Mouse (Mus musculus): ENCODE data around the gene Fmnl2.

The Fmnl2 gene

DNA sequence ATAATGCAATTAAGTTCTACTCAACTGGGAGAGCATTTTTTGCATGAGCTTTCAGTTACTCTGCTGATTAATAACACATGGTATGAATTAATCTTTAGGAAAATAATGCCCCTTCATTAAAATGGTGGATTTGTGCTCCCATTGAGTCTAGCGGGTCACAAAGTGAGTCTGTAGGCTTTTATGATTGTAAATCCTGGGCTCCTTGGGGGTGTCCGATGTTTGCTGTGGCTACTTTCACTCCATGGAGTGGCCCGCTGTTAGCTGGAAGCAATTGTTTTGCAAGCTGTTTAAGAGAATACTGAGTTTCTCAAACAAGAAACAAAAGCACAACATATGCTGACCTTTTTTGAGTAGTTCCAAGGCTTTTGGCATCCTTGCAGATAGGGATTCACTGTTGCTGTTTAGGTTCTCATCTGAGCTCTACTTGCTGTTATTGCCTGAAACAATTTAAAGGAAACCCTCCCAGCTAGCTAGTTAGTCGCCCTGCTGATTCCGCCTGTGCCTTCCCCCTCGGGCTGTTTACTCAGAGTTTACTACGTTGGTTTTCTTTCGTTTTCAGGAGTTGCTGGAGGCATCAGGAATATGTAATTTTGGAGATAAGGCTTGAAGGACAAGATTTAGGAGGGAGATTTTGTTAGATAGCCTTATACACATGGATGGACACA is 2.6 kb downstream of the Fmnl2 start:
- in situ Hi-C loops (cut with MboI; ENCODE audit: low pct_unique_long_range_greater_than_20kb in 1 of 2, low sequenced_read_pairs in 2 of 2, unreplicated experiment in 1 of 2), result no loop called here

DNA sequence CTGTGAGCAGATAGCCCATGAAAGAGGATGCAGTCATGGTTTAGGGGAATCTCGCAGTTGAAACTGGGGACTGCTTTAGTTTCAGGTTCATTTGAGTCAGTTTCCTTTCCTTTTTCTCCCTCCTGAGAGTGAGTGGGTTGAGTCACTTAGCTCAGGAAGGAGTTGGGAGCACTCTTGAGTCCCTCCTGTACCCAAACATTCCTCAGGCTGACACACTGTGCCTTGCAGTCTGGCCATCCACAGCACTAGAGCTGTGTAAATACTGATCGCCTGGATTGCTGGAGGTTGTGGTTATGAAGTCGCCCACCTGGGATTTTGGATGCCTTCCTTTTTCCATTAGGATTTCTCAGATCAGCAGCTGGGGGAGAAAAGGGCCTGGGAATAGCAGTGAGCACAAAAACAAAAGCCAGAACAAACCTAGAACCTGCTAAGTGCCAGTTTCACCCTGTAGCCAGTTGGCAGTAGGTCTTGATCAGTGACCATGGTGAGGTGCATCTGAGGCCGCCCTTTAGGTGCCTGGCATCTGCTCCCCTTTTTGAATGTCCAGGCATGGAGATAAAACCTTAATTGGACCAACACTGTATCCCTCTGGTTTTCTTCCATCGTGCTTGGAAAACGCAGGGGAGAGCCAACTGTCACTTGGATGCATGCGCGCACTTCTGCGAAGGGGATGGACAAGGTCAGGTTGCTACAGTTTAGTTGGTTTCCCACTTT is 4.5 kb downstream of the Fmnl2 start:
- in situ Hi-C loops (cut with MboI; ENCODE audit: low pct_unique_long_range_greater_than_20kb in 1 of 2, low sequenced_read_pairs in 2 of 2, unreplicated experiment in 1 of 2), result no loop called here

DNA sequence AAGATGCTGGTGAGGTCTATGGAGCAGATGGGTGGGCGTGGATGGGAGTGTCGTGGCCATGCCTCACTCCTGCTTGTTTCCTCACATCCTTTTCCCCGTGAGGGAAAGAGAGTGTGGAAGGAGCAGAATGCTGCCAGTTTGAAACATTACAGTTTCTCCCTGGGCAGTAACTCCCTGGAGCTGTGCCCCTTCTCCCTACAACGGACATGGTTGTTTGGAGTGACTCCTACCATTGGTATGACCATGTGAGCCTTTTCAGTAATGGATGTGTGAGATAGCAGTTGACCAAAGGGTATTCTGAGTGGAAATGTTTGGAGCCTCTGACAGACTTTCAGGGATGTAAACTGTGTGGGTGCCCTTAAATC is 5.1 kb downstream of the Fmnl2 start:
- in situ Hi-C loops (cut with MboI; ENCODE audit: low pct_unique_long_range_greater_than_20kb in 1 of 2, low sequenced_read_pairs in 2 of 2, unreplicated experiment in 1 of 2), result no loop called here

DNA sequence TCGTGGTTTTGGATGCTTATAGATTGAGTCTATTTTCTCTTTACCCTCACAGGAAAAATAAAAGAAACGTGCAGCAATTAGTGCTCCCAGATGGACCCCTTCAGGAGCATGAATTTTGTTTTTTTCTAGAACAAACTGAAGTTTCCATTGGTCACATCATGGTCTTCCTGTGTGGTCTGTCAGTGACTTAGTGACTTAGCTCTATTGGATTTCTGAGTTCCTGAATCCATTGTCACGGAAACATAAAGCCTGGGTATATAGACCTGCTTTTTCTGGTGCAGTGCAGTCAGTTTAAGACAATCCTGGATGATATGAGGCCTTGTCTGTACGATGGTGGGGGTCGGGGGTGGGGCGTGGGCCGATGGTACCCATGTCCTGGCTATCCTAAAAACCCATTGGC is 7.0 kb downstream of the Fmnl2 start:
- in situ Hi-C loops (cut with MboI; ENCODE audit: low pct_unique_long_range_greater_than_20kb in 1 of 2, low sequenced_read_pairs in 2 of 2, unreplicated experiment in 1 of 2), result no loop called here

DNA sequence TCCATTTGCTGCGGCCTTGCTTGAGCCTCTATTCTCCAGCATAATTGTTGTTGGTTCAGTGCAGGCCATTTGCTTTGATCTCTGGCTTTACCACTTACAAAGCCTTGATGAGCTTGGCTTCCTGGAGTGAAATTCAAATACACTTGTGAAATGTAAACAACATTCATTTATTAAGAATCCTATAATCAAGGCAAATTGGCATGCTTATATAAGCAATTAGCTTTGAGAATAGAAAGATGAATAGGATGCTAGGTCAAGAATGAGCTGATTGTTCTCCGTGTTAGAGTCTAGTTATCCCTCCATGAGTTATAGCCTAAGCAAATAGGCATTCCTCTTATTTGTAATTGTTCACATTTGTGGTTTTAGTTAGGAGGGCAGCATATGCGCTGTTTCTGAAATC is 8.5 kb downstream of the Fmnl2 start:
- in situ Hi-C loops (cut with MboI; ENCODE audit: low pct_unique_long_range_greater_than_20kb in 1 of 2, low sequenced_read_pairs in 2 of 2, unreplicated experiment in 1 of 2), result no loop called here

DNA sequence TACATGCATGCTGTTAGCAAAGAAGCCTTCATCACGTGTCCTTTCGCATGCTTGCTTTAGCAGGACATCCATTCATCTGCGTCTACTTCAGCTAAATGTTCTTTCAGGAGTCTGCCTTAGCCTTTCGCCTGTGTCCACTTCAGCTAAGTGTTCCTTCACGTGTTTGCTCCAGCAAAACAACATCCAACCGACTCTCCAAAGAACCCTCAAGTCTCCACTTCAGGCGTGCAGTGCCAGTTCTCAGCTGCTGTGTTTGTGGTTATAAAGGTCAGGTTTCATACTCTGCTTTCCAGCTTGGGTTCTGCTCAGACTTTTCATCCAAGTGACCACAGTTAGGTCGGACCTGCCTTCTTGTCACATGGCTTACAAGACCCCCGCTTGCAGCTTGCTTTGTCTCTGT is 10.1 kb downstream of the Fmnl2 start:
- in situ Hi-C loops (cut with MboI; ENCODE audit: low pct_unique_long_range_greater_than_20kb in 1 of 2, low sequenced_read_pairs in 2 of 2, unreplicated experiment in 1 of 2), result no loop called here

DNA sequence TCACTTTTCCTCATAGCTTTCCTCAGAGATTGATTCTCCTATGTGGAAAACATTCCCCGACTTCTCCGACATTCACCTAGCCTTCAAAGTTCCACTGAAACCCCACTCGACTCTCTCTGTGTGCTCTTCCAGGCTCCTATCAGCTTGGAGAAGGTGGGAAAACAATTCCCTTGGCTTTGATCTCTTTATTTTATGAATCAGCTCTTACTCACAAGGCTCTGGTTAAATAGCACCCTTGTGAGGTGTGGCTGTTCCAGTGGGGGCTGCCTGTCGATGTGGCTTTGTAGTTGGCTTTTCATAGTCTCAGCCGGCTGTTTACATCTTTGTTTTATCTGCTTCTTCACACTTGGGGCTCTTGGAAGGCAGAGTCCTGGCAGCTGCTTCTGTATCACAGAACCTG is 10.5 kb downstream of the Fmnl2 start:
- in situ Hi-C loops (cut with MboI; ENCODE audit: low pct_unique_long_range_greater_than_20kb in 1 of 2, low sequenced_read_pairs in 2 of 2, unreplicated experiment in 1 of 2), result no loop called here

DNA sequence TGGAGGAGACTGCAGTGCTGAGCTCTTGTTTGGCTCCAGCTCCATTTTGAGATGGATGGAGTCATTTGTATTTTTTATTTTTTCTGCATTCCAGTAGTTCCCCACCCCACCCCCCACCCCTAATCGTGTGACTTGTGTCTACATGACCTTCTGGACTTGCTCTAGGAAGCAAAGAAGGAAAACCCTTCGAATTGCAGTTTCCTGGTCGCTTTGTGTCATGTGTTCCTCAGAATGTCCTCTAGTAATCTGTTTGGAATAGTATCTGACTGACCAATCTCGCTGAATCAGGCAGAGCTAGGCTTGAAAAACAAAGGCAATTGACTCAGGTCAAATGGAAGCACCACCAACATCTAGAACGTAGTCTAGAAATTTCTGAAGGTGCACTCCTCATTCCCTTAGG is 15.0 kb downstream of the Fmnl2 start:
- in situ Hi-C loops (cut with MboI; ENCODE audit: low pct_unique_long_range_greater_than_20kb in 1 of 2, low sequenced_read_pairs in 2 of 2, unreplicated experiment in 1 of 2), result no loop called here

DNA sequence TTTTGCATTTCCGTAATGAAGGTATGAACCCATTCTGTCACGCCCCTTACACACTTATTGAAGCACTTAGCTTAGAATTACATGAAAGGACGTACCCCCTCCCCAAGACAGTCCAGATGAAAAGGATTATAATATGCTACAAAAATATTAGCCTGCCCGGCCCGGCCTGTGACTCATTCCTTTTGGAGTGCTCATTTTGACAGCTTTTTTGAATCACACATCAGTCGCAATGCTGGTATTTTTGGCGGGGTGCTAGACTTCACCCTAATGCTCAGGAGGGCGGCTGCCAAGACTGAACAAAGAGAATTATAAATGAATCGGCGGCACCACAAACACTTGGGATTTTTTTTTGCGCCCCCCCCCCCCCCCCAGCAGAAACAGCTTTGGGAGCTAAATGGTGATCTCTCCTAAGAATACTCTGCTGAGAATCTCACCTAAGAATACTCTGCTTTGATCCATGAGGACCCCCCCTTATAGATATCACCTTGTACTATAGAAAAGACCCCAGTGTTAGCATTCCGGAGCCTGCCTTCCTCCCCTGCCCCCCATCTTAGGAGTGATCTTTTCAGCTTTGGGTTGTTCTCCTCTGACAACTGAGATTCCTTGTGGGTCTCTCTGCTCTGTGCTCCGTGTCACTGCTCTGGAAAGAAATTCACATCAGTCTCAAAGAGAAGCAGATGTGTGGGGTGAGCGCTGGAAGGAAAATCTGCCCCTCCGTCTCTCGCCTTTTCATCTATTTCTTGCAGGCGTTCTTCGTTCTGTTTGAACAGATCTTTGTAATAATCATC is 15.8 kb downstream of the Fmnl2 start:
- in situ Hi-C loops (cut with MboI; ENCODE audit: low pct_unique_long_range_greater_than_20kb in 1 of 2, low sequenced_read_pairs in 2 of 2, unreplicated experiment in 1 of 2), result no loop called here

DNA sequence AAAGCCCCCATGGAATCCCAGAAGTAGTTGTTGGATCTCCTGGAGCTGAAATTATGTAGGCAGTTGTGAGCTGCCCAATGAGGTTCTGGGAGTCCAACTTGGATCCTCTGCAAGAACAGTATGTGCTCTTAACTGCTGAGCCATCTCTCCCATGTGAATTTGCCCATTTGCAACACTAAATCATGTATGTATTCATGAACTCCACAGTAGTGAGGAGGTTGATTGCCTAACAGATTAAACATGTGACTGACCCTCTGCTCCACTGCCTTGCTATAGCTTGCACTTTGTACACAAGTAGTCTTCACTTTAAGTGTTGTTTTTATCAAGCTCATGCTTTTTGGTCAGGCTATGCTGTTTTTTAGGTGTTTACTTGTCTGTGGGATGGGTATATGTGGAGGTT is 17.1 kb downstream of the Fmnl2 start:
- in situ Hi-C loops (cut with MboI; ENCODE audit: low pct_unique_long_range_greater_than_20kb in 1 of 2, low sequenced_read_pairs in 2 of 2, unreplicated experiment in 1 of 2), result no loop called here

DNA sequence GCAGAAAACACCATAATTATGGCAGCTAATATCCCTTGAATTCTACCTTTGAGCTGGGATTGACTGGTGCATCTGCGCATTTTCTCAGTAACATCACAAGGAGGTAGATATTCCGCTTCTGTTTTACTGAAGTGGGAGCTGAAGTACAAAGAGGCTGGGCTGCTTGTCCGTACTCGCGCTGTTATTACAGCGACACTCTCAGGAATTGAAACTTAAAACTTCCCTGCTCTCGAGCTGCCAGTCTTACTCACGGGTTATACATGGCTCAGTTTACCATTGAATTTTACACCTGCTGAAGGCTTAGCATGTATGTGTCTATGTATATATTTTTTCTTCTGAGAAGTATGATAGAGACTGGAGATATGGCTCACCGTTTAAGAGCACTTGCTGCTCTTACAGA is 18.1 kb downstream of the Fmnl2 start:
- in situ Hi-C loops (cut with MboI; ENCODE audit: low pct_unique_long_range_greater_than_20kb in 1 of 2, low sequenced_read_pairs in 2 of 2, unreplicated experiment in 1 of 2), result no loop called here

DNA sequence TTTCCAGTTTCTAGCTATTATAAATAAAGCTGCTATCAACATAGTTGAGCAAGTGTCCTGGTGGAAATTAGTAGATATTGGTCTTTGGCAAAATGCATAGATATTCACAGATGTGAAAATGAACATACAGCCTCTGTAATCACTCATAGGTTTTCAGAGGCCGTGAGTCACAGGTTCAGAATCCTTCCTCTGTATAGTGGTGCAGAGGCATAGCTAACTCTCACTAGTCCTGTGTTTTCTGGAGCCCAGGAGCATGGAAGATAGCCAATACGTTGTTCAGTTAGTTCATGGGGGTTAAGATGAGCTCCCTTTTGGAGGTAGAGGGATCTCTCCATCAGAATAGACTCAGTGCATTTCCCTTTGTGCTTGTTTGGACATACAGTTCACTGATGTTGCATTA is 25.7 kb downstream of the Fmnl2 start:
- in situ Hi-C loops (cut with MboI; ENCODE audit: low pct_unique_long_range_greater_than_20kb in 1 of 2, low sequenced_read_pairs in 2 of 2, unreplicated experiment in 1 of 2), result no loop called here

DNA sequence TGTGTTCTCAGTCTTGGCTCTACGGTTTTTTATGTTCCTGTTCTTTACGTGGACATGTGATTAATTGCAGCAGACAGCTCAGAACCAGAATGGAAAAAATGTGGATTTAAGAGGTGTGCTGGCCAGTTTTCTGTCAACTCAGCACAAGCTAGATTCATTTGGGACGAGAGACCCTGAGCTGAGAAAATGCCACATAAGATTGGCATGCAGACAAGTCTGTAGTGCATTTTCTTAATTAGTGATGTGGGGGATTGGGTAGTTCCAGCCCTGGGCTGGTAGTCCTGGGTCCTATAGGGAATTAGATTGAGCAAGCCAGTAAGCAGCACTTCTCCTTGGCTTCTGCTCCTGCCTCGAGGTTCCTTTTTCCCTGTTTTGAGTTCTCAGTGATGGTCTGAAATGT is 26.4 kb downstream of the Fmnl2 start:
- in situ Hi-C loops (cut with MboI; ENCODE audit: low pct_unique_long_range_greater_than_20kb in 1 of 2, low sequenced_read_pairs in 2 of 2, unreplicated experiment in 1 of 2), result no loop called here

DNA sequence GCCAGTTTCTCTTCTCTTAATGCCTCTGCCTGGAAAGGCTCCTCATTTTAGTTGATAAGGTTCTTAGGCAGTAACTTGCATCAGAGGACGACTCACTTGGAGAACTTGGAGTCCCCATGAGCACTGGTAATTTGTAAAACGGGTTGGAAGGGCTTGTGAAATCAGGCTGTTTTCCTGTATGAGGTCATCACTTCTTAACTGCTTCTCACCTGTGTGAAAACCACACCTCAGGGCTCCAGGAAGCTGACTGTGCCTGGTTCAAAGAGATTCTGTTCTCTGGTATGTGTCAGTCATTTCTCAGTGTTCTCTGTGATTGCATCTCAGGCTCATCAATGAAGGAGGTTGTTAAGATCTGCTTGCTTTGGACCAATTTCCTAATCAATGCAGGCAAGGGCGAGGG is 27.4 kb downstream of the Fmnl2 start:
- in situ Hi-C loops (cut with MboI; ENCODE audit: low pct_unique_long_range_greater_than_20kb in 1 of 2, low sequenced_read_pairs in 2 of 2, unreplicated experiment in 1 of 2), result no loop called here

DNA sequence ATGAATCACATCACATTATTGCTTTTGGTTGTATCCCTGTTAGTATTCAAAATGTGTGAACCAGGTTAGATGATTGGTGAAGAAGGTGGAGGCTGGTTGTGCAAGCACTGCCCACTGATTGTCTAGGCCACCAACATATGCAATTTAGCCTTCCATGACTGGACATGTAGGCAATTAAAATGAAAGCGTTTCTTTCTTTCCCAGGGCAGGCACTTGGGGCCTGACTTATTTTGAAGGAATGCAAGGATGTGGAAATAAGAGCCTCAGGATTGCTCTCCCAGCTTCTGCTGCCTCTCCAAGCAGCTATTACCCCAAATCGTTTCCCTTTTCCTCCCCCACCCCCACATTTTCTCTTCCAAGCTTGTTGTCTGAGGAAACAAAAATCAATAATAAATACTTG is 29.6 kb downstream of the Fmnl2 start:
- in situ Hi-C loops (cut with MboI; ENCODE audit: low pct_unique_long_range_greater_than_20kb in 1 of 2, low sequenced_read_pairs in 2 of 2, unreplicated experiment in 1 of 2), result no loop called here

DNA sequence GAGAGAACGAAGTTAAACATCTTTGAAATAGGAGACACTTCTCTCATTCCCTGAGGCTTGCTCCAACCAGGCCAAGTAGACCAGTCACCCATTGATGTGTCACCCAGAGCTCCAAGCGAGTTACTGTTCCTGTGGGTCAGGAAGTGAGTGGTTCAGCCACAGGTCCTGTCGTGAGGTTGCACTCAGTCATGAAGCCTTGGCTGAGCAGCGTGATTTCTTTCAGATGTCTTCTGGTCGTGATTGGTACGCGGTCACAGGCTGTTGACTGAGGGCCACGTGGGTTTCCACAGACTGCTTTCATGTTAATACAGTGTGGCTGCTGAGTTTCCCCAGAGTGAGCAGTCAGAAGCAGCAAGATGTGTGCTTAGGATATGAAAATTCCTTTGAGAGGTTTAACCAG is 33.5 kb downstream of the Fmnl2 start:
- in situ Hi-C loops (cut with MboI; ENCODE audit: low pct_unique_long_range_greater_than_20kb in 1 of 2, low sequenced_read_pairs in 2 of 2, unreplicated experiment in 1 of 2), result no loop called here

DNA sequence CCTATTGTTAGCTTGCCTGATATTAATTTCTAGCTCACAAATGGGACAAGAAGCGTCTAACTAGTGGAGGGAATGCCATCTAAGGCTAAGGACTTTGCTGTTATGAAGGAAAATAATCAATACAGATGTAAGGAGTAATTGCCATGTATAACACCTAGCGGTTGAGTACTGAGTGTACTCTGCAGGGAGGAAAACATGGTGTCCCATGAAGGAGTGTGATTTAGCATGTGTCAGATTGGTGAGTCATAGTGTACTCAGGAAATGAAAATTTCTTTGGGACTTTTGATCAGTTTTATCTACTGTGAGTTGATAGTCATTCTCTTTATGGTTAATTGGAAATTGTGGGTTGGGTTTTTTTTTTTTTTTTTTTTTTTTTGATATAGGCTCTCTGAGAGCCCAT is 34.1 kb downstream of the Fmnl2 start:
- in situ Hi-C loops (cut with MboI; ENCODE audit: low pct_unique_long_range_greater_than_20kb in 1 of 2, low sequenced_read_pairs in 2 of 2, unreplicated experiment in 1 of 2), result no loop called here

DNA sequence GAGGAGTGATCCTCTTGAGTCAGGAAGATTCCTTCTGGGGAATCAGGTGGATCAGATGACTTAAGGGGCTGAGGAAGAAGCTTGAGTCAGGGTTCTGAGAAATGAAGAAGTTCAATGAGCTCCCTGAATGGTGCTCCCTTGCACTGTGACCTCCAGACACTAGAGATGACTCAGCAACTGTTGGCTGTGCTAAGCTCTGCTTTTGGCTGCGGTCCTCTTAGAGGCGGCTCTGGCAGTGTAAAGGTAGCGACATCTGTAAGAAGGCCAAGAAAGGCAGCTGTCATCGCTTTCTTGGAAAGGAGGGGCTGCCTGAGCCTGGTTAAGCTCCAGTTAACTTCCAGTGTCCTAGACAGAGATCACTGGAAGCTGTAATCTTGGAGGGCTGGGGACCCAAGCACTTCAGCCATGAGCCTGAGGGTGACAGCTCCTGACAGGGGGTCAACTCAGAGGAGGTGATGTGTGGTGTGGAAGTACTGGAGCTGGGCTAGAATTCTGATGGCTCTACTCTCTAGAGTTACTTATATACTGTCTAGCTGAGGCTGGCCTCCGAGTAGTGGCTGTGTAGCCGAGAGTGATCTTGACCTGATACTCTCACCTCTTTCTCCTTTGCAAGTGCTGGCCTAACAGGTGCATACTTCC is 37.4 kb downstream of the Fmnl2 start:
- in situ Hi-C loops (cut with MboI; ENCODE audit: low pct_unique_long_range_greater_than_20kb in 1 of 2, low sequenced_read_pairs in 2 of 2, unreplicated experiment in 1 of 2), result no loop called here

DNA sequence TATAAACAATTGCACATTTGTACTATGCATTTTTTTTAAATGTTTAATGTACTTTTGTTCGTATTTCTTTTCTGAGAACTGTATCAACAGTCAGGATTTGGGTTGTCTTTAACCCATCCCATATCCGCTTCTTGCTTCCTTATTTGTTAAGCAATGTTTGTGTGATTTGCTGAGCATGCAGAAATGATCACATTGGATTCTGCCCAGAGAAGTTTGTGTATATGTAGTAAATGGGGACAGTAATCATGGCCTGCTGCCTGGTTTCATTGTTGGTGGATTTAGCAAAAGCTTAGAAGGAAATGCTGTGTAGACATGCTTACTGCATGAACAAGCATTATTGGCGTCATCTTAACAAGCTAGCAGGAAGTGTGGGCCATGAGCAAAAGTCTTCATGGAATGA is 39.3 kb downstream of the Fmnl2 start:
- in situ Hi-C loops (cut with MboI; ENCODE audit: low pct_unique_long_range_greater_than_20kb in 1 of 2, low sequenced_read_pairs in 2 of 2, unreplicated experiment in 1 of 2), result no loop called here

All from mouse embryonic stem cell (cell line).